Mouse (Mus musculus) v-Abl transformed pro-B cells (cell line): Measurements from ENCODE around the gene Metap2.

Source experiments
- in situ Hi-C, 2 experiments: fragments of 400-800 bp; cut with MboI; formaldehyde crosslinking; loops; one replicate each; pipeline ENCODE4 v1.15.1; 2025; ENCODE audit not compliant: unreplicated experiment in 2 of 2

Metap2 gene

DNA sequence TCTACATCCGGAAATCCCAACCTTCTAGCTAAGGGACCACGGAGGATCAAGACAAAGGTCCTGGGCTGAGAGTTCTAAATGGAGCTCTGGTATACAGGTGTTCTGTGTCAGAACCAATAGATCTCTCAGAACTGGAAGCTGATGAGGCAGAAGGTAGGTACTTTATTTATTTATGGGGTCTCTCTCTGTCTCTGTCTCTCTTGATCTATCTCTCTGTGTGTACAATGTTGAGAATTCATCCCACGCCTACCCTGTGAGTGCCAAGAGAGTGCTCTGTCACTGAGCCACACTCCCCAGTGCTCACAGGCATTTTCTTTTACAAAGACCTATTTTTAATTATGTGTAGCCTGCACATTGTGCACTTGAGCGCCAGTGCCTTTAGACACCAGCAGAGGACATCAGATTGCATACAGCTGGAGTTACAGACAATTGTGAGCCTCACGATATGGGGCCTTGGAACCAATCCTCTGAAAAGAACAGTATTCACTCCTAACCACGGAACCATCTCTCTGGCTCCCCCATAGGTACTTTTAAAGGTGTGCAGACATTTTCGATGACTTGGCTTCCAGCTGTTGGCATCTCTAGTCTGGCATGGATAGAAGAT, at the start of gene Metap2:
TSS of gene Metap2 (minus strand) at position 51 of the 604 bp plus-strand sequence.
- in situ Hi-C loops = no loop called here

DNA sequence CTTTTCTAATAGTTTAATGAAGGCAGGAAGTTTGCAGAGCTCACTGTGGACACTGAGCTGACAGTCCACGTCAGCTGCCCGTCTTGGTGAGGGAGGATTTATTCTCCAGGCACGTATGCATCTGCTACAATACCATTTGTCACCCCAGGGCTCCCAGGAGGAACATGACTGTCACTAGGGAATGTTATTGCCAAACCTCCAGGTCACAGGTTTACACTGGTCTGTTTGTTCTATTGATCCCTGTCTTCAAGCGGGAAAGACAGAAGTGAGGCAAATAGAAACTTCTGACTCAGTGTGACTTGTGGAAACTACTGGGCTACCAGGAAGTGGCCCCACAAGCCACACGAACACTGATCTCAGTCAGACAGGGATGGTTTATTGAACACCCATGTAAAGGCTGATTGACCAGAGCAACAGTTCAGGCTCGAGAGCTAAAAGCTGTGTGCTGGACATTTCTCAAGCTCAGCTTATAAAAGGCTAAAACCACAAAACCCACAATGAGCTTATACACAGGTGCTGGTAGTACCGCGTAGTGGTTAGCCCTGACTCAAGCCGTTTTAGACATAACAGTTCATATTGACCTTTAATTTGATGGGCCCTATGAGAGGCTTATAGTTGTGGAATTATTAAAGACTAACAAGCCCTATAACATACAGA, 49.1 kb upstream of the Metap2 start:
- in situ Hi-C loops = no loop called here

DNA sequence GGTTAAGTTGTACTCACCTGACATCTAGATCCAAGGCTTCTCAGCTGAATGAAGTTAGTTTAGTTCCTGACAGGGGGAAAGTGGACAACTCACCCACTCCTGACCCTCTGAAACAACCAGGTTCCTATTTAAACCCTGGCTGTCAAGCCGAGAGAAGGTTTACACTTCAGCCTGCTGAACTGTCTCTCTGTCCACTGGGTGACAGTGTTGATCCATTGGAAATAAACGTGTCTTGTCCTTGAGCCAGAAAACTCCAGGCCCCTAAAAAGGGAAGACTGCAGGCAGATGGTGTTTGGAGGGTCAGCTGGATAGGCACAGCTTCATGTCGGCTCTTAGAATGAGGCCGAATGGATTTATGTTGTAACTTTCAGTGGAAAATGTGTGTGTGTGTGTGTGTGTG, 48.5 kb upstream of the Metap2 start:
- in situ Hi-C loops = no loop called here

DNA sequence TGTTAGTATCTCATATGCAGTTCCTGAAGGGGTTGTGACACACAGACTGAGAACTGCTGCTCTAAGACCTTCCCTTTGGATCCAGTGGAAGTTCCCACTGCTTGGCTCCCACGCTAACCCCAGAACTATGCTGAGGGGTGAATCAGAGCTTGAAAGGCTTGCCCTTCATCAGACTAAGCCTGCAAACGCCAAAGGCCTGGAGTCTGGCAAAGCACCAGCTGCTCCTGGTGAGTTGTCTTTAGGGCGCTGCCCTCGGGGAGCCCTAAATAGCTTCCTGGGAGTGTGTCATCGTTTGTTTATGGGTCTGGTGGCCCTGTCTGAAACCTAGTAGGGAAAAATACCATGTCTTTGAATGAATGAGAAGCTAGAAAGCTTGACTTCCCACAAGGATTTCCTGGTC, 47.3 kb upstream of the Metap2 start:
- in situ Hi-C loops = no loop called here

DNA sequence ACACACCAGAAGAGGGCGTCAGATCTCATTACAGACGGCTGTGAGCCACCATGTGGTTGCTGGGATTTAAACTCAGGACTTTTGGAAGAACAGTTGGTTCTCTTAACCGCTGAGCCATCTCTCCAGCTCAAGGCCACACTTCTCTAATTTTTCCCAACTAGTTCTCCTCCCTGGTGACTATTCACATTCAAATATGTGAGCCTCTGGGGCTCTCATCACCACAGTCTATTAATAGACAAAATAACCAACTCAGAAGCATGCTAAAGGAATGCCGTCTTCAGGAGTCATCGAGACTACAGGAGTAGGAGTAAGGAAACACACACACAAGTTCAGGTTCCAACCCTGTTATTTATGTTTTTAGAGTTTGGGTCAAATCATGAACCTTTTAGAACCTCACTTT, 43.4 kb upstream of the Metap2 start:
- in situ Hi-C loops = no loop called here

DNA sequence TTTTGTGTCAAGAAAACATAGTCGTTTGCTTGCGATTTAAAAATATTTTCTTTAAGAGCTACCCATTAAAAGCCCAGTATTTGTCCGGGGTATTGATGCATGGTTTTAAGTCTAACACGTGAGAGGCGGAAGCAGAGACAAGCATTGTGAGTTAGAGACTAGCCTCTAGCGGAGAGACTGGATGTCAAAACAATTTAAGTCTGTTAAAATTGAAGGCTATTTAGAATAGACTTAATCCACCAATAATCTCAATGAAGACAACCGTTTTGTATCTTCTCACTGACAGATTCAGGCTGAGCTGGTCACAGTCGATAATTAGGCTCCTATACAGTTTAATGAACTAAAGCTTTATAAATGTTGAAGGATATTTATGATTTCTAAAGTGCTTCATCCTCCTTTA, 42.8 kb upstream of the Metap2 start:
- in situ Hi-C loops = no loop called here

DNA sequence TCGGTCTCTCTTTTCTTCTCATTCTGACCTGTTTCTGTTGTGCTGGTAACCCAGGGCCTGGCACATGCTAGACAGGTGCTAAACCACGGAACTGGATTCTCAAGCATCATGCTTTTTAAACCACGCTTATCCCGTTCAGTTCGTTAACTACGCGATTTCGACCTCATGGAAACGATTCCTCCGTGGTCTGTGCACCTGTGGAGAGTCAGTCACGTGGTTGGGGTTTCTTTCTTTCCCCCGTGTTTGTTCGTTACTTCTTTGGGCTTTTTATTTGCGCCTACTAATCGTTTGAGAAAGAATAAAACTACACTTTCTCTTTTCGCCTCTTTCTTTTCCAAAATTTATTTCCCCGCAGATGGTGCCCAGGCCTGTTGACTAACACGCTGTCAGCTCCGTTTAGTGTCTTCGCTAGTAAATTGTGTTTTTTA, 42.0 kb upstream of the Metap2 start:
- in situ Hi-C loops = no loop called here

DNA sequence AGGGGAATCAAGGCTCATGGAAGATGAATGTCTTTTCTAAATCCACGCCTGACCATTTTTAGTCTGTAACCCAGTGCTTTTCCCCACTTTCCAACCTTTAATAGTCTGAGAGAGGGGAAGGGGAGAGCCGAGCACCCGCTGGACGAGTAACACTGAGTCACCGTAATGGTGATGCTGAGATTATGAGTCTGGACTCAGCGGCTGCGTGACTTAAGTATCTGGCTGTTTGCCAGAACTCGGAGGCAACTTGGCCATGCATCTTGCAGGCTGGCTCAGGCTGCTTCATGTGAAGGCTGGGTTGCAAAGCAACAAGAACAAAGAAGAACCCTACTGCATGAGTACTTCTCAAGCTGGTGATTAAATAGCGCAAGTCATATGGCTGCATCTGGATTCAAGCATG, 37.1 kb upstream of the Metap2 start:
- in situ Hi-C loops = no loop called here

DNA sequence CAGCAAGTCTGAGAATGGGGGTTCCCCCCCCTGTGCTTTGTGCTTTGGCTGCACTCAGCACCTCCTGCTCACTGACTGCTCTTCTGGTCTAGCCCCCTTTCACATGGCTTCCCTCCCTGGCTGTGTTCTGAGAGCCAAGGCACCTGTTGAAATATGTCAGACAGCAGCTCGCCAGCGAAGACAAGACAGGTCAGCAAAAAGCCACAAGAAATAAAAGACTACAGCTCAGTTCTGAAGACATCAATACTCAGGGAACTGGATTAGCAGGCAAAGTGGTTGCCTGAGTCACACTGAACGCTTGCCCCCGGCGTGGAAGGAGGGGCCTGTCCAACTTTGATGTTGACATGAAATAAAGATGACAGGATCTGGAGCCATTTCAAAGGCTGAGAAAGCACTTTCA, 36.0 kb upstream of the Metap2 start:
- in situ Hi-C loops = no loop called here

DNA sequence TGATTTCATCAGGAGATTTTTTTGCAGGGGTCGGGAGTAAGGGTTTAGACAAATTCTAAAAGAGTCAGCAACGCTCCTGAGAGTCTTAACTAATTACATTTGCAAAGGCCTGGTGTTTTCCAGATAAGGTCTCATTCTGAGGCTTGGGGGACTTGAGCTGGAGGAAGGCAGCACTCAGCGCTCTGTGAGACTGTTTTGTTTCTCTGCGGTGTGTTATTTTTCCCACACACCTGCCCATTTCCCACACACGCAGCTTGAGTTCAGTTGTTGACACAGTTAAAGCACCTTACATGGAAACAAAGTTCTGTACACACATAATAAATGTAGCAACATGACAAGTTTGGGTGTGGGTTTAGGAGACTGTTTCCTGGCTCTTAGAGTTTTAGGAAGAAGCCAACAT, 35.1 kb upstream of the Metap2 start:
- in situ Hi-C loops = no loop called here

DNA sequence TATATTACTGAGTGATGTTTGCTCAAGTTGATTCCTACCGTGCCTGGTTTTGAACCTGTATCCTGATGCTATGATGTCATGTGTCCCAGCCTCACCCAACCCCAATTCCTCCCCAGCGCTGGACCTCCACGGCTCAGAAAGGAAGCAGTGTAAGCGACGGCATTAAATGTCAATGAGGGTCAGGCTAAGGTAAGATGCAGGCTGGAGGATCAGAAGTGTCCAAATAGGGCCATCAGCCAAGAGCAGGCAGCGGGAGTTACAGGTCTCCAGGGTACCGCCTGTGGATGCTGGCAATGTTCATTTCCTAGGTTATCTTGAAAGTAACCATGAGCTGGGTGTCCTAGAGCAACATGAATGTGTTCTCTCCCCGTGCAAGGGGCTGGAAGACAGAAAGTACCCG, 34.5 kb upstream of the Metap2 start:
- in situ Hi-C loops = no loop called here

DNA sequence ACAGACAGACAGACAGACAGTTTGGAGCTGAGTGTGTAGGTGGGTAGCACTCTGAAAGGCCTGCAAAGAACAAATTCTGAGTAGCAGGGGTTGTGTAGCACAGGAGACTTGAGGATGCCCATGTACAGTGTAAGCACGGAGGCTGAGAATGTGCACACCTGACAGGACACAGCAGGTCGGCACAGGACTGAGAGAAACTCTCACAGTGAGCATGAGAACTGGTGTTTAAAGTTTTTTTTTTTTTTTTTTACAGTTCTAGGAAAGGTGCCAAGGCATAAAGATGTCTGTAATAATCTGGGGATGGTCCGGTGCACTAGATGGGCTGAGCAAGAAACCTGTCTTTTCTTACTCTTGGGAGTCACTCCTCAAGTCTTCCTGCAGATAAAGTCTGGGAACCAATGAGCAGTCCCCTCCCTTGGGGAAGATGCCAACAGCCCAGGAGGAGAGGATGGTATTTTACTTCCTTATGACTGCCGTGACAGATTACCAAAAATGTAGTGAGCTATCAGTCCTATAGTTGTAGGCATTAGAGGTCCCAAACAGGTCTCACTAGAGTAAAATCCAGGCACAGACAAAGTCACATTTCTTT, 33.4 kb upstream of the Metap2 start:
- in situ Hi-C loops = no loop called here

DNA sequence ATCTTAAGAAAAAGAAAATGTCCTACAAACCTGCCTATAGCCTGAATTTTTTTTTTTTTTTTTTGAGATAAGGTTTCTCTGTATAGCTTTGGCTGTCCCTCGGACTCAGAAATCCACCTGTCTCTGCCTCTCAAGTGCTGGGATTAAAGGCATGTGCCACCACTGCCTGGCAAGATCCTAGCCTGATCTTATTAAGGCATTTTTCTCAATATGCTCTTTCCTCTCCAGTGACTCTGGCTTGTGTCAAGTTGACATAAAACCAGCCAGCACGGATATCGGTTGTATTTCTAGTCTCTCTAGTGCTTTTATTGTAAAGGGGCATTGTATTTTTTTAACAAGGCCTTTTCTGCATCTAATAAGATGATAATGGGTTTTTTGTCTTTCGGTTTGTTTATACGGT, 27.8 kb upstream of the Metap2 start:
- in situ Hi-C loops = no loop called here

DNA sequence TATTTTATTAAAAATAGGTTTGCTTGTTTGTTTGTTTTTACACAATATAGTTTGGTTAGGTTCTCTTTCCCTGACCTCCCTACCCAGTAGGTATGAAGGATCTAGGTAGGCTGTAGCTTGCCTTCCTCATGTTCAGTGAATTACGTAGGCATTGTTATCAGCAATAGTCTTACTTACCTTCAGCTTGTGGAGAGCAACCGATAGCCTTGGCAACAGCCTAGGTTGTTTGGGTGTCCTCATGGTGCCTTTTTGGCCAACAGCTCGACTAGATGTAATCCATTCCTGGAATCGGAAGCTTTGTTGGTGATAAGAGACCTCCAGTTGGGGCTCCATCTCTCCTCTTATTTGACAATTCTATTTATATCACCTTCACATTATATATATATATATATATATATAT, 24.3 kb upstream of the Metap2 start:
- in situ Hi-C loops = no loop called here

DNA sequence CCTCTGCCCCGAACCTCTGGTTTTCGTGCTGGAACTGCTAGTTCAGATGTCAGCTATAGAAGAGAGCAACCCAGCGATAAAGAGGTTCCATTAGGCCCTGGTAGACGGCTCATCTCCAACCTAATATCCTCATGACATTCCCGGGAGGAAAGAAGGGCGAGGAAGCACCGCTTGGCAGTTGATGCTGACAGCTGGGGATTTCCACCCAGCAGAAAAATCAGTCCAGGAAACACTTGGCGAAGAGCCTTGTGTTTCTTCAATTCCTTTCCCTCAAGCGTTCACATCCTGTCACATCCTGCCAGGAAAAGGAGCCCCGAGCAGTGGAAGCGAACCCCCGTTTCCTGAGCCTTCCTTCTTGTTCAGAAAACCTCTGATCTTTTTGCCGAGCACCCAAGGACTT, 22.3 kb upstream of the Metap2 start:
- in situ Hi-C loops = no loop called here

DNA sequence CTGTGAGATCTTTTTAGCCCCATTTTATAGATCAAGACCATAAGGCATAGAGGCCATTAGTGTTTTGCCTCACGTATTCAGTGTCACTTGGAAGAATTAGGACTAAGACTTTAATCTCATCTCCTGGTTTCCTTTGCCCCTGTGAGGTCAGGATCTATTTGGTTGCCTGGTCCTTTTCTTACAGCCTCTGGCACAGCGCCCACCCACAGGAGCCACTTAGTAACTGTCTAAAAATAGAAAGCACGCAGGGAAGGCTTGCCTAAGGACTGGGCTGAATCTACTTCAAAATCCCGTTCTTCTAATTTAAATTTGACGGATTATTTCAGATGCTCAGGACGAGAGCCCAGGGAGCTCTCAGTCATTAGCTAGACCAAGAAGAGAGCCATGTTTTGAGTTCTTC, 21.8 kb upstream of the Metap2 start:
- in situ Hi-C loops = no loop called here

DNA sequence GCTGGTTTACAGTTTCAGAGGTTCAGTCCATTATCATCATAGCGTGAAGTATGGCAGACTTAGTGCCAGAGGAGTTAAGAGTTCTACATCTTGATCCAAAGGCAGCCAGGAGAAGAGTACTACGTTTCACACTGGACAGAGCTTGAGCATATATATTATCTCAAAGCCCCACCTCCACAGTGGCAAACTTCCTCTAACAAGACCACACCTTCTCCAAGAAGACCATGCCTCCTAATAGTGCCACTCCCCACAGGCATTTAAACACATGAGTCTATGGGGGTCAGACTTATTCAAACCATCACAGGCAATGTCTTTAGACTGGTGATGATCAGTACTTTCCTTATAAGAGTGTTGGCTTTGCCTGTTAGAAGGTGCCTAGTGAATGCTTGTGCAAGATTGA, 21.2 kb upstream of the Metap2 start:
- in situ Hi-C loops = no loop called here

DNA sequence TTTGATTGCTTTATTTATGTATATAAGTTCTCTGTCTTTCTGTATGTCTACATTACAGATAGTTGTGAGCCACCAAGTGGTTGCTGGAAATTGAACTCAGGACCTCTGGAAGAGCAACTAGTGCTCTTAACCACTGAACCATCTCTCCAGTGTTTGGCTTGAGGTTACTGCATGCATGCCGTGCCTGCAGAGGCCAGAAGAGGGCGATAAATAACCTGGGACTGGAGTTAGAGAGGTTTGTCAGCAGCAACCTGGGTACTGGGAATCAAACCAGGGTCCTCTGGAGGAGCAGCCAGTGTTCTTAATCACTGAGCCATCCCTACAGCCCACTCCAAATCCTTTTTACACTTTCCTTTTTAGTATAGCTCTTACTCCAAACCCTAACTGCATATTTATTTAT, 19.9 kb upstream of the Metap2 start:
- in situ Hi-C loops = no loop called here

DNA sequence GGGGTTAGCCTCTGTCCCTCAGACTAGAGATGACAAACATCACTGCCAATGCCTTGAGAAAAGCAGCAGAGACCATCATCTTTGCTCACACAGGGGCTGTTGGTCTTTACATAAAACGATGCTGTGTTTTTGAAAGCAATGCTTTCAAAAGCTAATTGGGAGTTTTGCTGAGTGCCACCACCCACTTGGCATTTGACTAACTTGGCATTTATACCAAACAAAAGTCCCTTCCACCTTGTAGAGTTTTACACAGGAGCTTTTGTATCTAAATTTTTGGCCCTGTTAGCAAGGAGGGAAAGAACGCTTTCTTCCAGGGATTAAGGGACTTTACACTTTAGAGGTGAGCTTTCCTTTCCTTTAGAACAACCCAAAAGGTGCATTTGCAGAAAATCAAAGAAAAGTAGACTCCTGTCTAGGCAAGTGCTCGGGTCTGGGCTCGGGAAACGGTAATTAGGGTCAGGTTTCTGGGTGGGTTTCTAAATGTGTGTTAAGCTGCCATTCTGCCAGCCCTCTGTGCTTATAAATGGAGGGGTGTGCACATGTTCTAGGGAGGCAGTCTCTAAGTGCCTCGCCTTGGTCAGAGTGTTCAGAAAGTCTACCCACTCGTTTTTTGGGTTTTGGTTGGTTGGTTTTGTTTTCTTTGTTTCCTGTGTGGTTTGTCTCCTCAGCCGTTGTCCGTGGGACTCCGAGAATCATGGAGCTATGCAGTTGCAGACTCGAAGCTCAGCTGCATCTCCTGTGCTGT, 18.8 kb upstream of the Metap2 start:
- in situ Hi-C loops = no loop called here

DNA sequence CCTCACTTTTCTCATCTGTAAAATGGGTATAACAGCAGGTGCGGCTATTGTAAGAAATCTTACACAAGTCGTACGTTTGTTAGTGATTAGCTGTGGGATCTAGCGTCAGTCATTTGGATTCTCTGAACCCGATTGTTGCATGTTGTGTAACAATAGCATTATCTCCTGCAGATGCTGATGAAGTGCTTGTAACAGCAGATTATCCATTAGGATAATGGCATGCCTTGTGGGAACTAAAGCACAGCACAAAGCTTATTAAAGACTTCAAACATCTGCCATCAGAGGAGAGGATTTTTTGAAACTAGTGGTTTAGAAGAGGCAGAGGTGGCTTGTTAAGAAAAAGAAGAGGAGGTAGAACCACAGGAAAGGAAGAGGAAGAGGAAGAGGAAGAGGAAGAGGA, 16.6 kb upstream of the Metap2 start:
- in situ Hi-C loops = no loop called here

DNA sequence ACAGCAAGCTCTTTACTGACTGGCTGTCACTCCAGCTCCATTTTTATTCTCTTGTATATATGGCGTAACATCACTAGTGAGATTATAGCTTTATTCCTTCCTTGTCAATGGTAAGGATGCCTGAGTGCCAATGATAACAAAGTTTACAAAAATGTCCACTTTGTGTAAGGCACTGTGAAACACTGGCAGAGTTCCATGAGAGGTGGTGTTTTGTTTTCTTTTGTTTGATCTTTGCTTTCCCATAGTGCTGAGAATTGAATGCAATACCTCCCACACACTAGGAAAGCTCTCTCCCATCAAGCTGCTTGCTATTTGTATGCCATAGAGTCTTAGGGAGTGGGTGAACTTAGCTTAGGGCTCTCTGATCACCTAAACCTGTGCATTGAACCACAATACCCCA, 16.0 kb upstream of the Metap2 start:
- in situ Hi-C loops = no loop called here
